Mouse (Mus musculus) liver, adult 2 months (tissue): ENCODE results near the gene Strc. TPM values are rescaled to one million over a fixed set of nuclear protein-coding genes. Genes with fewer than 3 reads are reported as not detected.

Source experiments
- DNase-seq: peaks from one replicate; pipeline ENCODE4 v3.0.0-alpha.2; 2011; ENCODE audit warnings: low read depth, low spot score; ENCODE audit errors: extremely low read depth
- H3K27ac ChIP-seq: fragments of 200-500 bp; replicated peaks from 2 replicates; pipeline ENCODE4 v1.5.1; 2012; ENCODE audit warnings: low read depth, mild to moderate bottlenecking, control low read depth, inconsistent platforms, low read length; ENCODE audit not compliant: insufficient read depth
- H3K27me3 ChIP-seq: fragments of 200-500 bp; 2 replicates; pipeline ENCODE4 v1.6.1; 2012; ENCODE audit warnings: mild to moderate bottlenecking, moderate library complexity, low read length, inconsistent platforms; ENCODE audit not compliant: control insufficient read depth, insufficient read depth
- H3K36me3 ChIP-seq: fragments of 200-500 bp; 2 replicates; pipeline ENCODE4 v1.6.1; 2012; ENCODE audit warnings: low read length, inconsistent platforms; ENCODE audit not compliant: control insufficient read depth, insufficient read depth
- H3K4me1 ChIP-seq: fragments of 200-500 bp; 2 replicates; pipeline ENCODE4 v1.6.1; 2011; ENCODE audit warnings: low read length; ENCODE audit not compliant: control insufficient read depth, insufficient read depth
- H3K4me3 ChIP-seq: fragments of 200-500 bp; 2 replicates; pipeline ENCODE4 v1.5.1; 2011; ENCODE audit warnings: low read depth, mild to moderate bottlenecking, control low read depth, low read length, moderate library complexity; ENCODE audit not compliant: insufficient read depth
- H3K79me2 ChIP-seq: fragments of 200-500 bp; 2 replicates; pipeline ENCODE4 v1.6.1; 2012; ENCODE audit warnings: inconsistent platforms, mild to moderate bottlenecking, low read length, moderate library complexity; ENCODE audit not compliant: control insufficient read depth, insufficient read depth
- H3K9ac ChIP-seq: fragments of 200-500 bp; 2 replicates; pipeline ENCODE4 v1.6.1; 2012; ENCODE audit warnings: low read depth, mild to moderate bottlenecking, control low read depth, inconsistent platforms, low read length
- CTCF ChIP-seq: fragments of 200-500 bp; IDR thresholded peaks from 2 replicates; pipeline ENCODE4 v1.5.1; 2011; ENCODE audit warnings: low read depth, low read length, control low read depth
- POLR2A ChIP-seq: fragments of 200-500 bp; IDR thresholded peaks from 2 replicates; pipeline ENCODE4 v1.6.1; 2011; ENCODE audit warnings: low read length, control low read depth; ENCODE audit not compliant: insufficient read depth; ENCODE audit errors: extremely low read depth
- WGBS: fragments of 180-500 bp; shearing (Covaris S2); methylation state at CpG from one replicate; pipeline ENCODE4 v1.1.7; 2018; 5-methylcytosine and 5-hydroxymethylcytosine counted together
- polyA plus RNA-seq: library from polyadenylated mRNA; depleted of rRNA; stranded (reverse); fragments of >200 nt; gene quantifications from 2 replicates; pipeline ENCODE4 v1.2.3, GENCODE M21; 2012; rRNA removed
- total RNA-seq: library from RNA; depleted of rRNA; stranded (reverse); fragments of >200 nt; gene quantifications from 2 replicates; pipeline ENCODE4 v1.2.3, GENCODE M21; 2014; rRNA removed

The Strc gene
- total and polyA plus RNA-seq, 2 experiments, result not detected

GRCm38 (mm10) chr2:121316278-121316677, 70.7 kb downstream of the Strc start:
- Histone ChIP-seq H3K4me3 (no peak overlapping the region), H3K27me3 (no peaks in the 10 kb centered on the region), H3K79me2 (no peaks in the 10 kb centered on the region), H3K4me1 (no peaks in the 10 kb centered on the region), H3K9ac (no peak overlapping the region), H3K27ac (no peak overlapping the region), H3K36me3 (0 out of 2 replicates have a peak, but pooled peaks cover 1% of the 10 kb centered on the region)
- WGBS, result 77% methylated on average over 8 of the region's 8 CpGs
- DNase-seq, result no peak
- TF ChIP-seq POLR2A (no peak), CTCF (no peak)

Other genes with a start within 250 kb of the Strc start
- gene Adal, start 246.7 kb downstream of the Strc start, total RNA-seq, result 10.0 and 12.6 TPM in 2 replicates
- 7.1 and 8.0 TPM in 2 replicates for gene Adal, start 246.7 kb downstream of the Strc start, polyA plus RNA-seq
- gene Lcmt2, start 246.5 kb downstream of the Strc start, total RNA-seq, result 5.2 and 6.5 TPM in 2 replicates
- gene Lcmt2, start 246.5 kb downstream of the Strc start, polyA plus RNA-seq, result 9.1 and 9.9 TPM in 2 replicates
- gene Tubgcp4, start 216.5 kb downstream of the Strc start, total RNA-seq, result 15.9 and 16.8 TPM in 2 replicates
- gene Tubgcp4, start 216.5 kb downstream of the Strc start, polyA plus RNA-seq, result 19.1 and 20.2 TPM in 2 replicates
- 5.4 and 5.9 TPM in 2 replicates for gene Zscan29, start 216.0 kb downstream of the Strc start, total RNA-seq
- gene Zscan29, start 216.0 kb downstream of the Strc start, polyA plus RNA-seq, result 2.0 and 2.8 TPM in 2 replicates
- gene Trp53bp1, start 115.8 kb downstream of the Strc start, total RNA-seq, result 9.1 and 9.5 TPM in 2 replicates
- 5.7 and 6.8 TPM in 2 replicates for gene Trp53bp1, start 115.8 kb downstream of the Strc start, polyA plus RNA-seq
- gene Map1a, start 97.6 kb downstream of the Strc start, total RNA-seq, result under 0.01 and 0.13 TPM in 2 replicates
- gene Map1a, start 97.6 kb downstream of the Strc start, polyA plus RNA-seq, result 0.22 and 0.44 TPM in 2 replicates
- 2.4 and 2.6 TPM in 2 replicates for gene Ppip5k1, start 31.8 kb downstream of the Strc start, total RNA-seq
- 3.6 and 4.3 TPM in 2 replicates for gene Ppip5k1, start 31.8 kb downstream of the Strc start, polyA plus RNA-seq
- gene Ckmt1, start 29.5 kb downstream of the Strc start, total RNA-seq, result 2.0 TPM in 1 of 2 replicates, not detected in the other
- gene Ckmt1, start 29.5 kb downstream of the Strc start, polyA plus RNA-seq, result 0.73 and 1.2 TPM in 2 replicates
- 193 and 226 TPM in 2 replicates for gene Pdia3, start 26.6 kb upstream of the Strc start, total RNA-seq
- 412 and 434 TPM in 2 replicates for gene Pdia3, start 26.6 kb upstream of the Strc start, polyA plus RNA-seq
- 1.3 and 2.9 TPM in 2 replicates for gene Catsper2, start 26.6 kb upstream of the Strc start, total RNA-seq
- 1.3 and 2.5 TPM in 2 replicates for gene Catsper2, start 26.6 kb upstream of the Strc start, polyA plus RNA-seq
- 3.2 and 6.0 TPM in 2 replicates for gene Ell3, start 57.1 kb upstream of the Strc start, total RNA-seq
- gene Ell3, start 57.1 kb upstream of the Strc start, polyA plus RNA-seq, result 1.9 and 2.2 TPM in 2 replicates
- 56.6 and 81.7 TPM in 2 replicates for gene Serf2, start 62.0 kb upstream of the Strc start, total RNA-seq
- gene Serf2, start 62.0 kb upstream of the Strc start, polyA plus RNA-seq, result 200 and 211 TPM in 2 replicates
- 21.1 and 27.4 TPM in 2 replicates for gene Hypk, start 66.1 kb upstream of the Strc start, total RNA-seq
- 3.5 and 4.8 TPM in 2 replicates for gene Hypk, start 66.1 kb upstream of the Strc start, polyA plus RNA-seq
- not detected in 2 replicates for gene Serinc4, start 69.6 kb upstream of the Strc start, total RNA-seq
- gene Serinc4, start 69.6 kb upstream of the Strc start, polyA plus RNA-seq, result 0.11 TPM in 2 replicates
- 7.4 and 9.0 TPM in 2 replicates for gene Mfap1b, start 86.9 kb upstream of the Strc start, total RNA-seq
- gene Mfap1b, start 86.9 kb upstream of the Strc start, polyA plus RNA-seq, result 1.4 and 1.7 TPM in 2 replicates
- gene Mfap1a, start 119.5 kb upstream of the Strc start, total RNA-seq, result 6.6 and 9.7 TPM in 2 replicates
- 1.2 TPM in 2 replicates for gene Mfap1a, start 119.5 kb upstream of the Strc start, polyA plus RNA-seq
- gene Wdr76, start 119.6 kb upstream of the Strc start, total RNA-seq, result 1.5 and 2.1 TPM in 2 replicates
- gene Wdr76, start 119.6 kb upstream of the Strc start, polyA plus RNA-seq, result 0.70 and 1.2 TPM in 2 replicates